Mouse (Mus musculus): ENCODE measurements around the gene Defb43. TPM values are rescaled to one million over a fixed set of nuclear protein-coding genes. Genes with fewer than 3 reads are reported as not detected.

Gene Defb43
- total RNA-seq (2021), result not detected
- long read RNA-seq, experiment 1, result 0 reads
- long read RNA-seq, experiment 2, result 0 reads

DNA sequence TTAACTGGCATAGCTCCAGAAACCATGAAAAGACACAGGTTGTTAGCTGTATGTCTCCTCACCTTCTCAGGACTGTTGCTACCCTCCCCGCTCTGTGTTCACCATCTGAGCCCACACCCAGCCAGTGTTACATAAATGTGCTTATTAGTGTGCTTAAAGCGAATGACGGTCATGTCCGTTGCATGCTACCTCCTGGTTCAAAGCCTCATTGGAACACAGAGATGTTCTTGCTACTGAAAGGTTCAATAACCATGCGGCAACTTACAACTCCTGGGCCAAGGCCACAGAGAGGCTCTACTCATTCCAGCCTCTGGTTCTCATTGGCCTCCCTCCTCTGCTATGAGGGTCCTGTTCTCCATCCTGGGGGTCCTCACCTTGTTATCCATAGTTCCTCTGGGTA is at the start of gene Defb43:
Gene Defb43 (plus strand): TSS at position 301 of the 400 bp plus-strand sequence.
- no peak for DNase-seq (ENCODE audit: extremely low spot score in 1 of 2, low spot score in 2 of 2)
- Histone ChIP-seq H3K4me3 (no peak within 1 kb of the TSS), H3K27ac (no peak within 1 kb of the TSS)
- TF ChIP-seq CTCF (IDR thresholded peaks at IDR 0.05), result no peak
- intact Hi-C loops (cut with DNase I), result no loop called here

DNA sequence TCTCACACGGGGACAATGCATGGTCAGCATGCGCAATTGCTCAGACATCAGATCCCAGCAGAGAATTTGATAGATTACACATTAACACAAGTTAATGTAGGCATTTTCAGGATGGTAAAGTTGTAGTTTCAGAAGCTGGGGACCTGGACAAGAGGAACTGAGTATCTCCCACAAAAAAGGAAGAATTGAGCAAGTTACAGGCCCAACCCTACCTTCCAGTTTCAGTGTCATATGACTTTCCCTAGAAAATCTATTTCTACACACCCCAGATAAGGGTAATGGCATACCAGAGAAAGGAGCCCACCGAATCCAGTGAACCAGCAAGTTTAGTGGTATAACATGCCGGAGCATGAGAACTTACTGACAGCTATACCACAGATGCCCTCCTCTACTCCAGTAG is 47.9 kb upstream of the Defb43 start:
- no peak for DNase-seq (ENCODE audit: extremely low spot score in 1 of 2, low spot score in 2 of 2)
- intact Hi-C loops (cut with DNase I), result no loop called here
- Histone ChIP-seq H3K4me3 (no peak overlapping the region), H3K27ac (no peak overlapping the region)
- TF ChIP-seq CTCF (IDR thresholded peaks at IDR 0.05), result no peak

DNA sequence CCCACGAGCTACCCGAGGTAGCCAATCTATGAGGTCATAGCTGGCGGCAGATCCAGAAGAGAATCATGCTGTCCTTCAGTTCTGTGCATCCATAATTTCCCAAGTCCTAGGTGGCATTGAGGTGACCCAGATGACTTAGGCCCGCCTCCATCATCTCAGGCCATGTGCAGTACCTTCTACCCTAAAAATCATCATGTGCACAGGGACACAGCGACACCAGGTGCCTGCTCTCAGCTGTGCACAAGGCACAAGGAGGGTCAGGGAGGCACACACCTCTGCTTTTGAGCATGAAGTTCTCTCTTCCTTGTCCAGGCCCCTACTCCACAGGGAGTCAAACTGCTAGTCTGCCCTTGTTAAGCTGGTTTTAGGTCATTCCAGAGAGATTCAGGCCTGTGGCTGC is 46.2 kb upstream of the Defb43 start:
- TF ChIP-seq CTCF (IDR thresholded peaks at IDR 0.05), result no peak; the same call in 1 of the 2 replicates
- no peak overlapping the region for H3K27ac ChIP-seq
- intact Hi-C loops (cut with DNase I), result no loop called here
- no peak for DNase-seq (ENCODE audit: extremely low spot score in 1 of 2, low spot score in 2 of 2)
- no peak overlapping the region for H3K4me3 ChIP-seq

DNA sequence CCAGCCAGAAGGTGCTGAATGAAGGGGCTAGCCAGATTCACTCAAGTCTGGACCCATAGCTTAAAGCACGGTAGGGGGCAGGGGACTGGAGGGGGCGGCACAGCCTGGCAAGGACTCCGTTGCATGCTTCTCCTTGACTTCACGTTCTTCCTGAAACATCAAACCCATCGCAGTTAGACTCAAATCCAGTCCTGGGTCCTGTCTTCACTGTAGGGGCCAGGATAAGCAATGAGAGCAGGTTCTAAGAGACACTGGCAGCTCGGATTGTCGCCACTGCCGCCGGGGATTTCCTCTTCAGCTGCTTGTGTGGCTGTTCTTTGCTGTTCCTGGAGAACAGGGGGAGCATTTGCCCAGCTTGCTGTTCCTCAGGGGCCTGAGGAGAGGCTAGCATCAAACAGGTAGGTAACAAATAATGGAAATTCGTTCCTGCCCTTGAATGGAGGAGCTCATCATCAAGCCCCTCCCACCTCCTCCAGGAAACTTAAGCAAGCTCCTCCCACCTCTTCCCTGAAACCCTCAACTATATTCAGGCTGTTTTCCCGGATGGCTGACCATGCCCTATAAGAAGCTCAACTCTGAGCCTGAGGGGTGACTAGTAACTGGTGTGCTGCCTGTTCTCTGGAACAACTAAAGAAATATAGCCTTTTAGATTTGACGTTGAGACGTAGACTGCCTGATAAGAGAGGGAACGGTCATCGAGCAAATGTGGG is 45.6 kb upstream of the Defb43 start:
- intact Hi-C loops (cut with DNase I), result no loop called here
- Histone ChIP-seq H3K27ac (no peak overlapping the region), H3K4me3 (peak overlapping the region; percentile 21; the same call in 1 of the 2 replicates)
- TF ChIP-seq CTCF (IDR thresholded peaks at IDR 0.05), result no peak
- no peak for DNase-seq (ENCODE audit: extremely low spot score in 1 of 2, low spot score in 2 of 2)

DNA sequence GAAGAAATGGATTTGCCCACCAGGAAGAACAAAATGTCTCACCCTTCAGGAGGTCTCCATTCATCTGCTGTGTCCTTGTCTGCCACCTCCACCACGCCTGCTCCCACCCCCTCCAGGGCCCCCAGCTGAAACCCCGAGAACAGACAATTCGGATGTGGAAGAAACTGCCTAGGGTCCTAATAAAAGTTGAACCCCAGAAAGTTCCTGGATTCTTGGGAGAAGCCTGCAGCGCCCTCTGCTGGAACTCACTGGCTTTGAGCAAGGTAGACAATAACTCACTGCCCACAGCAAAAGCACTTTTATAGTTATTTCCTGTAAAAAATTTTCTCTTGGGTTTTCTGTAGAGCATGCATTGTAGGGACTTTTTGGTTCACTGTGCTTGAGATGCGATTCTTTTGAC is 36.5 kb upstream of the Defb43 start:
- intact Hi-C loops (cut with DNase I), result loop anchor here (2.0 kb wide), 1 partner anchor 482 kb away; no protein-coding TSS in a partner anchor
- DNase-seq (ENCODE audit: extremely low spot score in 1 of 2, low spot score in 2 of 2), result peak; percentile 47 to 57
- TF ChIP-seq CTCF (IDR thresholded peaks at IDR 0.05), result peak; percentile 82
- Histone ChIP-seq H3K27ac (no peak overlapping the region), H3K4me3 (no peak overlapping the region)

DNA sequence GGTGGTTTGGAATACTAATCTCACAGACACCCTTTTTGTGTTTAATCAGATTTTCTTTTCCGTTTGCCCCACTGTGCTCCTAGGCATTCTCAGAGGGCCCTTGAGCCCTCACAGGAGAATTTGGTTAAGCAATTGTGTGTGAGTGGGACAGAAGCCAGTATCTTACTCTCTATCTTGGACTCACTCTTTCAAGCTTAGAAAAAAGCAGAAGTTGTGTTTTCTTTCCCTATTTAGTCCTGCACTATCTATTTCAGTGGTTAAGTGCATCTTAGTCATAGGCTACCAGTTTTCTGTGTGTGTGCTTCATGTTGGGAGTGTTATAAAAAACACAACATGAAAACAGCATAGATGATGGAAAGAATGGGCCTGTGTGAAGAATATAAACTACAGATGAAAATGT is 31.8 kb upstream of the Defb43 start:
- Histone ChIP-seq H3K4me3 (no peak overlapping the region), H3K27ac (no peak overlapping the region)
- no peak for TF ChIP-seq CTCF (IDR thresholded peaks at IDR 0.05)
- intact Hi-C loops (cut with DNase I), result no loop called here
- no peak for DNase-seq (ENCODE audit: extremely low spot score in 1 of 2, low spot score in 2 of 2)

DNA sequence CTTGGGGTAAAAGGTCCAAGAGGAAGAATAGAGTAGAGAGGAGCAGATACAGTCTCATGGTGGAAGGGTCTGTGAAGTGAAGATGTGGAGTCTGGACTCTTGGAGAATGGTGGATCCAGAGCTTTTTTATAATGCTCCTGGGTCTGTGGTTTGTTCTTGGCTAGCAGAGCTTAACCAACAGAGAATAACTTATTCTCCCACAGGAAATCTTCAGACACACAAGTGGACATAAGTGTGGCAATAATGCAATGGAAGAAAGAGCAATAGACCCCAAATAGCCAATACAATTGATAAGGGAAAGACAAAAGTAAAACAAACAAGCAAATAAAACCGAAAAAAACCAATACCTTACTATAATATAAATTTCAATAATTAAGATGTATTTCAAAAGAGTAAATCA is 27.2 kb upstream of the Defb43 start, which contains the start of gene Defb48:
Gene Defb48 (minus strand): TSS at position 101 of the 400 bp plus-strand sequence.
- no peak for TF ChIP-seq CTCF (IDR thresholded peaks at IDR 0.05)
- Histone ChIP-seq H3K27ac (no peak within 1 kb of the TSS), H3K4me3 (no peak within 1 kb of the TSS)
- no peak for DNase-seq (ENCODE audit: extremely low spot score in 1 of 2, low spot score in 2 of 2)
- intact Hi-C loops (cut with DNase I), result no loop called here

DNA sequence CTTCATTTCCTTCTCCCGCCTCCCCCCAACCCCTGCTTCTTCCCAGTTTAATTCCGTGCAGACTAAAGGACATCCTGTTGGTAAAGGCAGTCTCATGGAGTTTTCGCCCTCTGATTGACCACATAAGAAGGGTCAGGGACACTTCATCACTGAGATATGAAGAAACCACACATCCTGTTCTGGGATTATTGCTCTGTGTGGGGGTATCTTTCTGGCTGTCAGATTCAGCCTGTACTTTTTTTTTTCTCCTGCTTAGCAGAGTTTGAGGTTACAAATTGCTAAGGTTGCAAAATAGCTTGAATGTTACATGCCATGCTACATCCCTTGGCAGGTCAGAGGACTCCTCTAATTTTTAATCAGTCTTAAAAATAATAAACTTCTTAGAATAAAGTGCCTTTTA is 20.3 kb upstream of the Defb43 start:
- no peak for TF ChIP-seq CTCF (IDR thresholded peaks at IDR 0.05)
- intact Hi-C loops (cut with DNase I), result no loop called here
- no peak for DNase-seq (ENCODE audit: extremely low spot score in 1 of 2, low spot score in 2 of 2)
- H3K4me3 ChIP-seq, result no peak overlapping the region
- H3K27ac ChIP-seq, result no peak overlapping the region

DNA sequence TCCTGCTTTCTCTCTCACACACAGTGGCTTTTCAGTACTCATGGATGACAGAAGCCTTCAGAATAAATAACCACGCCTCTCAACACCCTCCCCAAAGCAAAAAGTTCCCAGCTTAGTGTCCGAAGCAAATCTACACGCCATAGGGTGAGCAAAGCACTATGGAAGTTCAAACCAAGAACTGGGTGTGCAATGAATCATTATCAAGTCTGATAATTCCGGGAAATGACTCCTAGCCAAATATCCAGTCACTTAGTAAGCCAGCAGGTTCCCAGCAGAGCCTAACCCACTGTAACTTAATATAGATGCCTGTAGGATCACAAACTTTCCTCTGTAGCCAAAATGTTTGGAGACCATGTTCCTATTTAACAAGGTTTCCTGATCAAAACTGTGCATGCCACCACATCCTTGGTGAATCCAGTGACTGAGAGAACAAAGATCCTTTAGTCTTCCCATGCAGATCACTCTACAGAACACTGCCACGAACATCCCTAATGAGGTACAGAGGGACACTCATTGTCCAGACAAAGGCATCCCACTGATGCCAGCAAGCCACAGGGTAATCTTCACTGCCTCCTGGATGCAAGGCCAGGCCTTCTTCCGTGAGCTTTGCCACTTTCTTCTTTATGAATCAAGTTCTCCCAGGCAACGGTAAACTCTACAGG is 19.6 kb upstream of the Defb43 start:
- DNase-seq (ENCODE audit: extremely low spot score in 1 of 2, low spot score in 2 of 2), result no peak
- H3K27ac ChIP-seq, result no peak overlapping the region
- intact Hi-C loops (cut with DNase I), result no loop called here
- TF ChIP-seq CTCF (IDR thresholded peaks at IDR 0.05), result no peak
- no peak overlapping the region for H3K4me3 ChIP-seq

DNA sequence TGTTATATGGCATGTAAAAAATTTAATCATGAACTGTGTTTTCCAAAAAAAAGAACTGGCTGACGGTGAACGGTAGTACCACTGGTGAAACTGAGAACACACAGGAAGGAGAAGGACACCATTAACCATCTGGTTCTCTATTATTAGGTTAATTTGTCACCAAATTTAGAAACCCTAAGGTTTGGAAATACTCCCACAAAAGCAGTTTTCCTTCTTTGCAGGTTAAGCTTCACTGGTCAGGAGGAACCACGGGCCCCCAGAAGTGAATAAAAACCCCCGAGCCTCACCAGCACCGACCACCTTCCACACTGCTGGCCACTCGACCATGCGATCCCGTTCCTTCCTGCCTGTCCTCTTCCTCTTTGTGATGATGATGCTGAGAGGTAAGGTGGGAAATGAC is 13.8 kb upstream of the Defb43 start, which contains the start of gene Defb47:
Gene Defb47 (plus strand): TSS at position 301 of the 400 bp plus-strand sequence.
- no peak within 1 kb of the TSS for H3K27ac ChIP-seq
- no peak for TF ChIP-seq CTCF (IDR thresholded peaks at IDR 0.05)
- no peak for DNase-seq (ENCODE audit: extremely low spot score in 1 of 2, low spot score in 2 of 2)
- no peak within 1 kb of the TSS for H3K4me3 ChIP-seq
- intact Hi-C loops (cut with DNase I), result no loop called here

DNA sequence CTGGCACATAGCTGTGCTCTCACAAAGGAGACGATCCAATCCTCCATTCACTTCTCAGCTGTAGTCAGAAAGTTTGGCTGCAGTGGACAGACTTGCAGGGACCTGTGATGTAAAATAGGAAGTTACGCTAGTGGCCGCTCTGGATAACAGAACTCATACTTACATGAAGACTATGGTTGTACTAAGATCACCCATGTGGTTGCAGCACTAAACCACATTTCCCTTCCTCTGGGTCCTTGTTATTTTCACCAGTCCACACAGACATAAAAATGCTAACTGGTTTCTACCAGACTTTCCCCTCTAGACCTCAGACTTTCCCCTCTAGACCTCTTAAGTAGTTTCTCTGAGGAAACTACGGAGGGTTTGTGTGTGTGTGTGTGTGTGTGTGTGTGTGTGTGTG is 12.6 kb upstream of the Defb43 start:
- no peak for TF ChIP-seq CTCF (IDR thresholded peaks at IDR 0.05)
- no peak for DNase-seq (ENCODE audit: extremely low spot score in 1 of 2, low spot score in 2 of 2)
- H3K27ac ChIP-seq, result no peak overlapping the region
- no peak overlapping the region for H3K4me3 ChIP-seq
- intact Hi-C loops (cut with DNase I), result no loop called here

DNA sequence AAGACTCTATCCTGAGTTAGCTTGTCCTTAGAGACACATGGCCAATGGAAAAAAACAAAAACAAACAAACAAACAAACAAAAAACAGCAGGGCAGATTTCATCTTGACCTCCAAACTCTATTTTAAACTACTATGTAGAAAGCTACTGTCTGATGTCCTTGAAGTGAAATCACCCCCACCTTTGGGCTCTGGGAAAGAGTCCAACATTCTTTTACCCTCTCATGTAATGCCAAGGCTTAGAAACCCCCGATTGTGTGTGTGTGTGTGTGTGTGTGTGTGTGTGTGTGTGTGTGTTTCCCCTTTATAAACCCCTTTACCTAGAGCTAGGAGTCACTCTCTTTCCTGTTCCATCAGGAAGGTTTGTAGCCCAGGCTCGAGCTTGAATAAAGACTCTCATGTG is 9.0 kb upstream of the Defb43 start:
- no peak for DNase-seq (ENCODE audit: extremely low spot score in 1 of 2, low spot score in 2 of 2)
- intact Hi-C loops (cut with DNase I), result no loop called here
- no peak for TF ChIP-seq CTCF (IDR thresholded peaks at IDR 0.05)

More for the DNA sequence above, 9.0 kb upstream of the Defb43 start:
- H3K27ac ChIP-seq, result no peak overlapping the region
- no peak overlapping the region for H3K4me3 ChIP-seq

Data from left cerebral cortex, adult 2 months (tissue).